ENCODE assay signal across 34 mouse cellular contexts in the genomic region with DNA sequence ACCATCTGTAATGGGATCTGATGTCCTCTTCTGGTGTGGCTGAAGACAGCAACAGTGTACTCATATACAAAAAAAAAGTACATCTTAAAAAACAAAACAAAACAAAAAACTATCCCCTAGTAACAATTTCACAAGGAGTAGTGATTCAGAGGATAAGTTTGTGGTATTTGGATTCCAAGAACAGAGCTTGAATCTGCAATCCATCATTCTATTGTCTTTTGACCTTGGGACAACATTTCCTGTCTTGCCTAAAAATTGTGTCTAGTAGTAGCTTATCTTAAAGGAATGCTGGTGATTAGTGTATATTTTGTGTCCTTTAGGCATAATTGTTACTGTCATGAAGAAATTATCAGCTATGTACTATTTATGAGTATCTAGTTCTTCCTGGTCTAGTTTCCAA.
"Had no signal": no experiment of that assay in that cellular context is flagged by ENCODE, and none has a peak within 500 bp of the region (broad histone marks: within the 10 kb centered on the region; RNA-seq: fewer than 3 reads in every experiment).

No protein-coding gene starts in this region.

- H3K9me3 ChIP-seq: heart, embryonic 10.5 days; heart, embryonic 12.5 days; heart, embryonic 13.5 days; heart, embryonic 15.5 days; hindbrain, embryonic 10.5 days; hindbrain, embryonic 12.5 days; hindbrain, embryonic 13.5 days; hindbrain, embryonic 15.5 days; intestine, embryonic 15.5 days; kidney, embryonic 15.5 days had no signal

- H3K27ac ChIP-seq: heart, adult 2 months; heart, embryonic 10.5 days; heart, embryonic 13.5 days; heart, embryonic 15.5 days; hindbrain, embryonic 10.5 days; hindbrain, embryonic 12.5 days; hindbrain, embryonic 13.5 days; hindbrain, embryonic 14.5 days; hindbrain, embryonic 15.5 days; hindbrain, postnatal 0 days; intestine, embryonic 15.5 days; kidney, embryonic 15.5 days; layer of hippocampus, adult 2 months had no signal

- H3K27me3 ChIP-seq: heart, embryonic 12.5 days; heart, embryonic 13.5 days; heart, embryonic 15.5 days; hindbrain, embryonic 12.5 days; hindbrain, embryonic 13.5 days; hindbrain, embryonic 15.5 days; intestine, embryonic 15.5 days; kidney, embryonic 15.5 days had no signal

- H3K9ac ChIP-seq: heart, embryonic 12.5 days; heart, embryonic 13.5 days; heart, embryonic 15.5 days; hindbrain, embryonic 12.5 days; hindbrain, embryonic 13.5 days; hindbrain, embryonic 14.5 days; hindbrain, embryonic 15.5 days; intestine, embryonic 15.5 days; kidney, embryonic 15.5 days had no signal

- ATAC-seq: hindbrain, embryonic 16.5 days; hindbrain, postnatal 0 days; inflammation-experienced regulatory T-cells, adult 6 months; intestine, embryonic 15.5 days; intestine, embryonic 16.5 days; intestine, postnatal 0 days had no signal

- H3K36me3 ChIP-seq: heart, embryonic 10.5 days; heart, embryonic 12.5 days; heart, embryonic 13.5 days; heart, embryonic 15.5 days; hindbrain, embryonic 10.5 days; hindbrain, embryonic 12.5 days; hindbrain, embryonic 13.5 days; hindbrain, embryonic 15.5 days; intestine, embryonic 15.5 days; kidney, embryonic 15.5 days had no signal

- H3K4me3 ChIP-seq: heart, adult 2 months; heart, embryonic 10.5 days; heart, embryonic 12.5 days; heart, embryonic 13.5 days; heart, embryonic 15.5 days; hindbrain, embryonic 10.5 days; hindbrain, embryonic 12.5 days; hindbrain, embryonic 13.5 days; hindbrain, embryonic 15.5 days; intestine, embryonic 15.5 days; kidney, embryonic 15.5 days; layer of hippocampus, adult 2 months had no signal

- H3K4me2 ChIP-seq: heart, embryonic 11.5 days; heart, embryonic 12.5 days; heart, embryonic 13.5 days; heart, embryonic 15.5 days; hindbrain, embryonic 12.5 days; hindbrain, embryonic 13.5 days; hindbrain, embryonic 14.5 days; hindbrain, embryonic 15.5 days; intestine, embryonic 15.5 days; kidney, embryonic 15.5 days had no signal

- H3K4me1 ChIP-seq: heart, embryonic 10.5 days; heart, embryonic 12.5 days; heart, embryonic 13.5 days; heart, embryonic 15.5 days; hindbrain, embryonic 12.5 days; intestine, embryonic 15.5 days; kidney, embryonic 15.5 days had no signal

- DNase-seq: heart, adult 2 months; heart, postnatal 10 days; heart, postnatal 14 days; heart, postnatal 36 days; heart, postnatal 4 days; kidney, adult 18-20 months; kidney, adult 2 months; kidney, adult 8-10 months; kidney, adult 9 months; kidney, postnatal 10 days; kidney, postnatal 14 days; kidney, postnatal 25 days; kidney, postnatal 36 days; kidney, postnatal 4 days; layer of hippocampus, adult 9-11 months; layer of hippocampus, postnatal 36 days had no signal
